In the genomic region with DNA sequence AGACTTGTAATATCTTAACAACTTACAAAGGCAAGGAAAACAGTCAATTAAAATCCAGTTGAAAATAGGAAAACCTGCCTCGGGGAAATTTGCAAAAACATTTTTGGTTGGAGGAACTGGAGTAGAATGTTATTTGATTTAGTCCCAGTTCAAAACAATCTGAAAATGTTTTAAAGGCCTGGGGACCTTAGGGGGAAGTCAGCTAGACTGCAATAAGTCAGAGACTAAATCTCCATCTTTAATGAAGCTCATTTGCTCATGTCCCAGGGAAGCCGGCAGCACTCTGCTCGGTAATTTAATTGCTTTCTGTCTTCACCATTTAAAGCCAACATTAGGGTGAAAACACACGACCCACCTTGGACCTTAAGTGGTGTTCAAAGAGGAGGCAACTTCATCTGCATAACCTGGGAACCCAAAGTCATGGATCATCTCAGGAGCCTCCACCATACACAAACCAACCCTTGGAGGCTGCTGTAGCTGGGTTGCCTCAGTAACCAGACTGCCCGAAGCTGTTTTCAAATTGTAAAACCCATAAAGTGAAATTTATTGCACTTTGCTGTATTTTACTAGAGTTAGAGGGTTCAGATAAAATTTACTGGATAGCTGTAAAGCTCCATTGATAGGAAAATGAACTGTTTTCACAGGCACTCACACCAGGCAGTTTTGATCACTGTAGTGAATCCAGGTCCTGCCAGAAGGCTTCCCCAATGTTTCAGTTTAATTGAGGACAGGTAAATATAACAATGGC, we compare ENCODE assay signal across 17 mouse cellular contexts.
"Had no signal": no experiment of that assay in that cellular context is flagged by ENCODE, and none has a peak within 500 bp of the region (broad histone marks: within the 10 kb centered on the region; RNA-seq: fewer than 3 reads in every experiment).

No protein-coding gene starts in this region.

- H3K4me2 ChIP-seq: liver, embryonic 13.5 days; lung, embryonic 15.5 days; midbrain, embryonic 11.5 days; midbrain, embryonic 15.5 days; neural tube, embryonic 12.5 days; stomach, embryonic 15.5 days had no signal

- ATAC-seq: inflammation-experienced regulatory T-cells, adult 6 months; liver, postnatal 0 days; midbrain, embryonic 15.5 days had no signal

- H3K36me3 ChIP-seq: liver, embryonic 13.5 days; lung, embryonic 15.5 days; midbrain, embryonic 15.5 days; neural tube, embryonic 12.5 days; stomach, embryonic 15.5 days had no signal

- H3K4me3 ChIP-seq: liver, embryonic 13.5 days; lung, embryonic 15.5 days; megakaryocyte, embryonic 14.5 days; midbrain, embryonic 15.5 days; neural tube, embryonic 12.5 days; stomach, embryonic 15.5 days had no signal

- H3K9ac ChIP-seq: liver, embryonic 13.5 days; liver, postnatal 0 days; lung, embryonic 15.5 days; midbrain, embryonic 15.5 days; neural tube, embryonic 12.5 days; stomach, embryonic 15.5 days had no signal

- DNase-seq: kidney, adult 11 months; kidney, postnatal 14 days; liver; liver, embryonic 13.5 days; liver, postnatal 0 days; lung, postnatal 14 days; right cerebral cortex, postnatal 14 days; thymus, adult 2 months; thymus, postnatal 25 days had no signal

- H3K27ac ChIP-seq: liver, embryonic 13.5 days; lung, embryonic 15.5 days; macrophage; midbrain, embryonic 15.5 days; neural tube, embryonic 12.5 days; stomach, embryonic 15.5 days had no signal

- H3K4me1 ChIP-seq: liver, embryonic 13.5 days; lung, embryonic 15.5 days; megakaryocyte, embryonic 14.5 days; midbrain, embryonic 15.5 days; neural tube, embryonic 12.5 days; stomach, embryonic 15.5 days had no signal

- H3K9me3 ChIP-seq: liver, embryonic 13.5 days; lung, embryonic 15.5 days; midbrain, embryonic 15.5 days; neural tube, embryonic 12.5 days; stomach, embryonic 15.5 days had no signal

- H3K27me3 ChIP-seq: liver, embryonic 13.5 days; lung, embryonic 15.5 days; megakaryocyte, embryonic 14.5 days; midbrain, embryonic 15.5 days; neural tube, embryonic 12.5 days; stomach, embryonic 15.5 days had no signal
